Mouse (Mus musculus) layer of hippocampus, adult 18-20 months (tissue): ENCODE data around the gene Aipl1. TPM values are rescaled to one million over a fixed set of nuclear protein-coding genes. Genes with fewer than 3 reads are reported as not detected.

Source experiments
- DNase-seq, 2 experiments: peaks; one replicate each; pipeline ENCODE4 v3.0.0; 2022; ENCODE audit warnings: low spot score in 2 of 2
- total RNA-seq, 2 experiments: library from RNA; stranded (reverse); gene quantifications; 2 replicates each; pipeline ENCODE4 v1.2.3; 2021

The Aipl1 gene
- total RNA-seq, 2 experiments from 2014 or later = not detected

DNA sequence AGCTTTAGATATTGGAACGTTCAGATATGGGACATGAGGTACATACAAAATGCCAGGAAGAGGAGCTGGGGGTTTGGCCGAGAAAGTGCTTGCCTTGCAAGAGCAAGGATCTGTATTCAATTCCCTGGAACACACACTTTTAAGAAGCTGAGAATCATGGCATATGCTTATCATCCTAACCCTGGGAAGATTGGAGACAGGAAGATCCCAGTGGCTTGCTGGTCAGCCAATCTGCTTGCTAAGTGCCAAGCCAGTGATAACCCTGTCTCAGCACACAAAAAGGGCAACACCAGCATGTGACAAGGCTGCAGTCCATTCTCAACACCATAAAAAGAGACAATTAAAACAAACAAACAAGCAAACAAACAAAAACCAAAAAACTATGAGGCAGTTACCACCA is 53.2 kb downstream of the Aipl1 start:
- no peak for DNase-seq

Other genes with a start within 250 kb of the Aipl1 start
- not detected for gene Pimreg, start 4.5 kb upstream of the Aipl1 start, total RNA-seq
- gene Pitpnm3, start 98.3 kb upstream of the Aipl1 start, total RNA-seq = 10 to 100 TPM; 31.6 to 34.4 TPM
- 10 to 100 TPM; 10.4 to 11.6 TPM for gene Gm43951, start 169.3 kb upstream of the Aipl1 start, total RNA-seq
- 10 to 100 TPM; 19.8 to 26.3 TPM for gene 4933427D14Rik, start 169.9 kb upstream of the Aipl1 start, total RNA-seq
- gene Txndc17, start 170.0 kb upstream of the Aipl1 start, total RNA-seq = 10 to 100 TPM; 29.9 to 33.0 TPM
- gene Med31, start 178.1 kb upstream of the Aipl1 start, total RNA-seq = 10 to 100 TPM; 14.2 to 17.4 TPM
- 1 to 10 TPM; 8.6 to 9.0 TPM for gene Slc13a5, start 229.7 kb upstream of the Aipl1 start, total RNA-seq